Mouse (Mus musculus): ENCODE measurements around the gene Pde6h.

- TF ChIP-seq EP300 (IDR thresholded peaks at IDR 0.05) (no peak), CTCF (IDR thresholded peaks at IDR 0.05) (no peak)
Measured at GRCm38 (mm10) chr6:136955240-136955639, 31.6 kb downstream of the Pde6h start.
